20 mouse cellular contexts compared by ENCODE assay signal in the genomic region with DNA sequence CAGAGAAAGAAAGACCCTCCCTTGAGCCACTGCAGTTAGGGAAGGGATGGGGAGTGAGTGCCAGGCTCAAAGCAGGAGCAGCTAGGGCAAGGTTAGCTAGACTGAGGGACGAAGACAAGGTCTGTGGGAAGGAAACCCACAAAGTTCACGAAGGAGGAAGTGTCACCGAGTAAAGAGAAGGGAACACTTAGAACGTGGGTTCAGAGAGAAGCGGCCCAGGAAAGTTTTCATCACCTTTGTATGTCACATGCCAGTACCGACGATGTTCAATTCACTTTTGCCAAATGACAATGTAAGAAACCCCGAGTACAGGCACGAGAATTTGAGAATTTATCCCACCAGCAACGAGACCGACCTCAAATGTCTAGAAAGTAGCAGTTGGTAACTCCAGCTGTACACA. TPM values are rescaled to one million over a fixed set of nuclear protein-coding genes. Genes with fewer than 3 reads are reported as not detected.
DNase-seq lines count a peak whose midpoint lies in the region; ATAC-seq and TF ChIP-seq lines count a peak whose summit lies in the region.
"Had no signal": no experiment of that assay in that cellular context is flagged by ENCODE, and none has a peak within 500 bp of the region (broad histone marks: within the 10 kb centered on the region; RNA-seq: fewer than 3 reads in every experiment).

No protein-coding gene starts in this region.

- H3K27ac ChIP-seq in macrophage: peak overlapping the region; percentile 65
- H3K27ac ChIP-seq in gastrocnemius, adult 2 months: no peak overlapping the region; the same call in 1 of the 2 replicates
- H3K27ac ChIP-seq in stomach, postnatal 0 days (replicated peaks): no peak overlapping the region
- H3K27ac ChIP-seq: forebrain, embryonic 15.5 days; heart, embryonic 13.5 days; hindbrain, embryonic 13.5 days; left cerebral cortex, adult 2 months; limb, embryonic 12.5 days; midbrain, embryonic 13.5 days had no signal

- no peak overlapping the region for H3K9ac ChIP-seq in stomach, postnatal 0 days (ENCODE audit: low read length)
- H3K9ac ChIP-seq: forebrain, embryonic 15.5 days; heart, embryonic 13.5 days; hindbrain, embryonic 13.5 days; limb, embryonic 12.5 days; midbrain, embryonic 13.5 days had no signal

- H3K4me3 ChIP-seq in macrophage (ENCODE audit: inconsistent target): peak overlapping the region; percentile 1; the same call in 1 of the 2 replicates
- no peak overlapping the region for H3K4me3 ChIP-seq in gastrocnemius, adult 2 months
- H3K4me3 ChIP-seq in stomach, postnatal 0 days (ENCODE audit: low read depth, low read length): no peak overlapping the region
- H3K4me3 ChIP-seq: forebrain, embryonic 15.5 days; heart, embryonic 13.5 days; hindbrain, embryonic 13.5 days; left cerebral cortex, adult 2 months; limb, embryonic 12.5 days; midbrain, embryonic 13.5 days had no signal

- peaks cover 76% of the 10 kb centered on the region; the same call in 1 of the 2 replicates for H3K79me2 ChIP-seq in macrophage (ENCODE audit: inconsistent target)

- H3K9me3 ChIP-seq in stomach, postnatal 0 days (ENCODE audit: control insufficient read depth, low read length): no peaks in the 10 kb centered on the region
- H3K9me3 ChIP-seq: forebrain, embryonic 15.5 days; G1E; heart, embryonic 13.5 days; hindbrain, embryonic 13.5 days; midbrain, embryonic 13.5 days had no signal

- no peaks in the 10 kb centered on the region for H3K27me3 ChIP-seq in stomach, postnatal 0 days (ENCODE audit: control insufficient read depth, insufficient read depth, low read length)
- H3K27me3 ChIP-seq: forebrain, embryonic 15.5 days; heart, embryonic 13.5 days; hindbrain, embryonic 13.5 days; limb, embryonic 12.5 days; midbrain, embryonic 13.5 days had no signal

- no peaks in the 10 kb centered on the region for H3K36me3 ChIP-seq in macrophage (ENCODE audit: inconsistent target)
- H3K36me3 ChIP-seq in stomach, postnatal 0 days (ENCODE audit: control insufficient read depth, insufficient read depth, low read length): no peaks in the 10 kb centered on the region
- H3K36me3 ChIP-seq: forebrain, embryonic 15.5 days; G1E; heart, embryonic 13.5 days; hindbrain, embryonic 13.5 days; limb, embryonic 12.5 days; midbrain, embryonic 13.5 days had no signal

- TF ChIP-seq CTCF in gastrocnemius, adult 2 months (IDR thresholded peaks at IDR 0.05): no peak
- no peak for TF ChIP-seq CTCF in stomach, postnatal 0 days (IDR thresholded peaks at IDR 0.05; ENCODE audit: low read depth)

- no peaks in the 10 kb centered on the region for H3K4me1 ChIP-seq in stomach, postnatal 0 days (replicated peaks; ENCODE audit: control insufficient read depth, insufficient read depth)
- H3K4me1 ChIP-seq: forebrain, embryonic 15.5 days; limb, embryonic 12.5 days; midbrain, embryonic 13.5 days had no signal

- intact Hi-C loops in gastrocnemius, adult 2 months (cut with DNase I): no loop called here

- ATAC-seq in stomach, postnatal 0 days (ENCODE audit: low FRiP score, low TSS enrichment): no peak
- ATAC-seq: forebrain, embryonic 15.5 days; intestine, embryonic 16.5 days; lung, postnatal 0 days; midbrain, embryonic 13.5 days had no signal

- H3K4me2 ChIP-seq in stomach, postnatal 0 days (replicated peaks; ENCODE audit: low read depth): no peak overlapping the region
- H3K4me2 ChIP-seq: forebrain, embryonic 15.5 days; heart, embryonic 13.5 days; hindbrain, embryonic 13.5 days; limb, embryonic 12.5 days; midbrain, embryonic 13.5 days had no signal

- WGBS in macrophage (ENCODE audit: missing documents): 1% methylated on average over 11 of the region's 11 CpGs
- 66% methylated on average over 11 of the region's 11 CpGs for WGBS in stomach, postnatal 0 days

- peak; percentile 50 to 51 for DNase-seq in spleen, postnatal 36 days (ENCODE audit: low spot score in 2 of 2)
- no peak for DNase-seq in spleen, postnatal 14 days (ENCODE audit: low spot score in 2 of 2)
- peak; percentile 11 for DNase-seq in T-cell, adult 2 months (ENCODE audit: low spot score)
- DNase-seq in ovary, postnatal 14 days (ENCODE audit: low spot score): no peak
- DNase-seq in gastrocnemius, adult 2 months: no peak
- no peak for DNase-seq in stomach, postnatal 0 days (ENCODE audit: low spot score)
- DNase-seq: adrenal gland, postnatal 36 days; cerebellum, adult 11 months; gastrocnemius, postnatal 25 days; thymus, adult 18-20 months had no signal

- TF ChIP-seq EP300 in stomach, postnatal 0 days (optimal IDR thresholded peaks at IDR 0.05): no peak

RNA-seq across cellular contexts. Expression of gene Tmbim4, which starts 12.1 kb away (rescaled TPM):
- total RNA-seq in macrophage (2018; cell fraction: chromatin; rRNA removed): 100 to 1,000 TPM in 22 of 26 experiments, 10 to 100 TPM in 4; 86.1 to 297 (median 159) TPM
- total RNA-seq in macrophage (2018; cell fraction: cytosol; rRNA removed): 100 to 1,000 TPM in 25 of 26 experiments, 10 to 100 TPM in 1; 100.0 to 212 (median 153) TPM
- total RNA-seq in macrophage (2018; cell fraction: nucleus; rRNA removed): 100 to 1,000 TPM in 24 of 26 experiments, 10 to 100 TPM in 2; 84.6 to 315 (median 163) TPM
- 63.2 to 146 TPM (median 114 TPM) in 3 replicates for polyA plus RNA-seq in macrophage (2018)
- total RNA-seq in gastrocnemius, adult 2 months (2021): 10 to 100 TPM; 71.5 to 77.2 TPM
- 178 and 181 TPM in 2 replicates for polyA plus RNA-seq in stomach, postnatal 0 days (2015; fragmentation: Nextera tagmentation; extraction: Ambion mirVana)

RNA-seq across cellular contexts. Expression of gene Irak3, which starts 12.7 kb away (rescaled TPM):
- total RNA-seq in macrophage (2018; cell fraction: chromatin; rRNA removed): 100 to 1,000 TPM in 7 of 26 experiments, 10 to 100 TPM in 19; 20.4 to 283 (median 70.2) TPM
- 10 to 100 TPM; 17.8 to 86.8 (median 35.4) TPM for total RNA-seq in macrophage (2018; cell fraction: cytosol; rRNA removed)
- 100 to 1,000 TPM in 4 of 26 experiments, 10 to 100 TPM in 22; 33.5 to 132 (median 59.3) TPM for total RNA-seq in macrophage (2018; cell fraction: nucleus; rRNA removed)
- 12.3 to 31.5 TPM (median 17.1 TPM) in 3 replicates for polyA plus RNA-seq in macrophage (2018)
- total RNA-seq in gastrocnemius, adult 2 months (2021): 1 to 10 TPM; 2.6 to 2.7 TPM
- 0.74 and 0.75 TPM in 2 replicates for polyA plus RNA-seq in stomach, postnatal 0 days (2015; fragmentation: Nextera tagmentation; extraction: Ambion mirVana)

RNA-seq across cellular contexts. Expression of gene Llph, which starts 37.6 kb away (rescaled TPM):
- total RNA-seq in macrophage (2018; cell fraction: chromatin; rRNA removed): 10 to 100 TPM in 24 of 26 experiments, 1 to 10 TPM in 2; 5.8 to 26.9 (median 19.4) TPM
- 10 to 100 TPM; 26.4 to 51.3 (median 35.6) TPM for total RNA-seq in macrophage (2018; cell fraction: cytosol; rRNA removed)
- 10 to 100 TPM; 15.0 to 33.8 (median 23.1) TPM for total RNA-seq in macrophage (2018; cell fraction: nucleus; rRNA removed)
- polyA plus RNA-seq in macrophage (2018): 34.0 to 57.9 TPM (median 50.2 TPM) in 3 replicates
- 10 to 100 TPM; 17.0 to 17.2 TPM for total RNA-seq in gastrocnemius, adult 2 months (2021)
- 46.6 and 47.5 TPM in 2 replicates for polyA plus RNA-seq in stomach, postnatal 0 days (2015; fragmentation: Nextera tagmentation; extraction: Ambion mirVana)

Comparison
In these comparisons a context has a peak if more than half of its experiments do, and no peak if none do; other contexts are left out.
1. DNase-seq: peak in spleen, postnatal 36 days (2 of 2) and T-cell, adult 2 months (single experiment); none in spleen, postnatal 14 days (0 of 2), ovary, postnatal 14 days (single experiment), gastrocnemius, adult 2 months (single experiment) and stomach, postnatal 0 days (single experiment).